ENCODE assay signal across 20 mouse cellular contexts in the genomic region with DNA sequence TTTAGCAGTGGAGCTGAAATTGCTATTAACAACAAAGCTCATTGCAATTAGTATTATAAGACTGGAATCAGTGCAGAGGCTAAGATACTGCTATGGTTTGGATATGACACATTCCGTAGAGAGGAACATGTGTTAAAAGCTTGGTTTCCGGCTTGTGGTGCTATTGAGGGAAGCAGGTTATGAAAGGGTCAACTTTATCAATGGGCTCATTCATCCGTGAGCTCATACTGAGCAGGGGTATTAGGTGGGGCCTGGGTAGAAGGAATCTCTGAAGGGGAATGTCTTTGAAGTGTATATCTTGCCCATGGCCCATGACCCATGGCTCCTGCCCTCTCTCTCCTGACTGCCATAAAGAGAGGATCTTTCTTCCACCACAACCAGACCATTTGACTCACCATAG. TPM values are rescaled to one million over a fixed set of nuclear protein-coding genes. Genes with fewer than 3 reads are reported as not detected.
"Had no signal": no experiment of that assay in that cellular context is flagged by ENCODE, and none has a peak within 500 bp of the region (broad histone marks: within the 10 kb centered on the region; RNA-seq: fewer than 3 reads in every experiment).

No protein-coding gene starts in this region.

- H3K4me3 ChIP-seq: midbrain, embryonic 10.5 days; midbrain, embryonic 13.5 days; myocyte; neural tube, embryonic 13.5 days; neural tube, embryonic 15.5 days had no signal

- ATAC-seq: midbrain, embryonic 13.5 days; midbrain, embryonic 16.5 days had no signal

- H3K9ac ChIP-seq: liver, embryonic 14.5 days; lung, embryonic 14.5 days; midbrain, embryonic 13.5 days; neural tube, embryonic 13.5 days; neural tube, embryonic 15.5 days had no signal

- H3K27ac ChIP-seq: liver, embryonic 14.5 days; midbrain, embryonic 10.5 days; midbrain, embryonic 13.5 days; neural tube, embryonic 13.5 days; neural tube, embryonic 15.5 days had no signal

- H3K36me3 ChIP-seq: midbrain, embryonic 10.5 days; midbrain, embryonic 13.5 days; neural tube, embryonic 13.5 days; neural tube, embryonic 15.5 days had no signal

- DNase-seq: lung, adult 18-20 months; lung, embryonic 14.5 days; lung, postnatal 10 days; lung, postnatal 4 days; right cerebral cortex, adult 18-20 months; right cerebral cortex, postnatal 25 days; right cerebral cortex, postnatal 4 days; spleen, adult 18-20 months; thymus, adult 18-20 months; thymus, postnatal 14 days; thymus, postnatal 36 days had no signal

- H3K27me3 ChIP-seq: midbrain, embryonic 13.5 days; neural tube, embryonic 15.5 days had no signal

- H3K9me3 ChIP-seq: midbrain, embryonic 10.5 days; midbrain, embryonic 13.5 days; neural tube, embryonic 13.5 days; neural tube, embryonic 15.5 days had no signal

- H3K4me2 ChIP-seq: lung, embryonic 14.5 days; midbrain, embryonic 13.5 days; neural tube, embryonic 13.5 days; neural tube, embryonic 15.5 days had no signal

- H3K4me1 ChIP-seq: midbrain, embryonic 13.5 days had no signal

RNA-seq across cellular contexts. Expression of a gene that starts 57.0 kb away (rescaled TPM):
- polyA plus RNA-seq: liver, embryonic 16.5 days; lung, embryonic 14.5 days; lung, embryonic 16.5 days; myocyte had no signal
